Mouse (Mus musculus) central nervous system, embryonic 18 days (tissue): ENCODE data around the gene Gli1. TPM values are rescaled to one million over a fixed set of nuclear protein-coding genes. Genes with fewer than 3 reads are reported as not detected.

Source experiments
- polyA plus RNA-seq: library from polyadenylated mRNA; depleted of rRNA; stranded (reverse); fragments of >200 nt; gene quantifications from 2 replicates; pipeline ENCODE4 v1.2.3, GENCODE M21; 2012; rRNA removed

Gli1 gene
- 5.2 and 7.5 TPM in 2 replicates for polyA plus RNA-seq

DNA sequence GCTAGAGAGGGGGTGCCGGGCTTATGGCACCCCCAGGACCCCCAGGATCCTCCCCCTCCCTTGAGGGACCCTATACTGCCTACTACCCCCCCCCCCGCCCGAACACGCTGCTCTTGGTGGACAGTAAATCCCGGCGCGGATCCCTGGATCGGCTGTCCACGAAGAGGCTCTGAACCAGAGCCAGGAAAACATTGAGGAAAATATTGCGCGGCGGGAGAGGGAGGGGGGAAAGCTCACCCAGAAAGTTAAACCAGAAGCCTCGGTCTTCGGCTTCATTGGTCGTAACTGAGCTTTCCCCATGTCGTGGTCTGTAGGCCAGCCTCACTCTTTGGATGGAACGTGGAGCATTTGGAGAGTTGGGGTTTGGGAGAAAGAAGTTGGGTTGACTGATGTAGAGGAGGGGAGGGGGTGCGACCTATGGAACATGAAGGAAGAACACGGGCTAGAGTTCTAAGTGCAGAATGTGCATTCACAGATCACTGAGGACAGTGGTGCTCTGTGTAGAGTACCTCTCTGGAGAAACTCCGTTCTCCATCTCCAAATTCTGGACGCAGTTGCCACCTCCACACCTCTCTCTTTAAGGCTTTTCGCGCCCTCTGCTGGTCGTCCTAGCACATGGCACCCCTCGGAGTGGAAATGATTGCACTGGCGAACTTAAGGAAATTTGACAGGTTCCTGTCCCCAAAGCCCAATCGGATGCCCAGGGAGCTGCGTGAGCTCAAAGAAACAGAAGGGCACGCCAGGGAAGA lies at the start of gene Gli1:
TSS of gene Gli1 (minus strand) at position 84 of the 749 bp plus-strand sequence.

DNA sequence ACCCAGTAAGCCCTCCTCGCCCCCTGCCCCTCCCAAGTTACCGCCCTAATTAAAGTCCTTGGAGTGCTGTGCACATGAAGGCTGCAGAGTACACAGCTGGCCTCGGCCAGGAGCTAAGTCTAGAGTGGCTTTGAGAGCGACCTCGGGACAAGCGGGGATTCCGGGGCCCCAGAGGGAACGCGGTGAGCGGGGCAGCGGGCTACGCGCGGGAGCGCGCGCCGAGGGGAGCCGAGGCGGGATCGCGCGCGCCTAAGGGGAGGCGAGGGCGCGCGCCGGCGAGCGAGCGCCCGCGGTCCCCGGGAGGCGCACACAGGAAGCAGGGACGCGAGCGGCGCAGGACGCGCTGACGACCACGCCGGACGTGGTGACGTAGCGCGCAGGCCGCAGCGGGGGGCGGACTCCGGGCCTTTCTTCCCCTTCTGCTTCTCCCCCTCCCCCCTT lies 38.5 kb upstream of the Gli1 start, which contains the start of gene R3hdm2:
TSS of gene R3hdm2 (plus strand) at position 77 of the 441 bp plus-strand sequence.

DNA sequence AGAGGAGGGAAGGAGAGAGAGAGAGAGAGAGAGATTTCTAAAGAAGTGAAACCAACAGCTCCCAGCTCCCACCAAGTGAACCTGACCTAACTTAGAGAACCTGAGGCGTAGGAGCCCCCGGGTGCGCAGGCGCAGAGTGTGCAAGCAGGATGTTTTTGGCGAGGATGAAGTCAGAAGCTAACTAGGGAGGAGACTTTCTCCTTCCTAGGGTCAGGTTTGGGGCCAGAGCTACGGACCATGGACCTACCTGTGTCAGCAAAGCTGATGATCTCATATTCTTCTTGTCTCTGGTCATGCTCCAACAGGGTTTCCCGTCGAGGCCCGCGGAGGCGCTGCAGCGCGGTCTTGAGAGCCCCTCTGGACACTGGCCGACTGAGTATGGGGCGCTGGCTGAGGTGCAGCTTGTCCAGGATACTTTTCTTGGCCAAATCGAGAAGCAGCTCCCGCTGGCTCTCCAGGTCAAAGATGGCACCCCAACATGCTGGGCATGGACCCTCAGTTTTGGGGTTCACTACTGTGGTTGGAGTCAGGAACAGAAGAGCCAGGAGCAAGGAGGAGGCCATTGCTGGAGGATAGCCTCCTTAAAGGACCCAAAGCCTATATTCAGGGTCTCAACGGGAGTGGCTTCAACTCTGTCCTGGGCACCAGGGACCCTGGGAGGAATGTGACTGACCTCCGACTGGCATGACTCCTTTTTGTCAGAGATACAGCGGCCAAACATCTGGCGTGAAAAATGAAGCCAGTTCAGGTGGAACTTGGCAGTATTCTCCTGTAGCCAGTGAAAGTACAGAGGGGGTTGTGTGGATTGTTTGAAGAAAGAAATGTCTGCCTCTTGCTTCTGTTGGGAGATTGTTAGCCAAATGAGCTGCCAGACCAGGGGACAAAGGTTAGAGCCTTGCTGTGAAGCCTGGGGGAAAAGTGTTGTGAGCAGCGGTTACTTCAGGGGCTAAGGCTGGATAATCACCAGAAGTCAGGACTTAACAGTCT lies 28.4 kb upstream of the Gli1 start, which contains the start of gene Inhbc:
TSS of gene Inhbc (minus strand) at position 598 of the 987 bp plus-strand sequence.

DNA sequence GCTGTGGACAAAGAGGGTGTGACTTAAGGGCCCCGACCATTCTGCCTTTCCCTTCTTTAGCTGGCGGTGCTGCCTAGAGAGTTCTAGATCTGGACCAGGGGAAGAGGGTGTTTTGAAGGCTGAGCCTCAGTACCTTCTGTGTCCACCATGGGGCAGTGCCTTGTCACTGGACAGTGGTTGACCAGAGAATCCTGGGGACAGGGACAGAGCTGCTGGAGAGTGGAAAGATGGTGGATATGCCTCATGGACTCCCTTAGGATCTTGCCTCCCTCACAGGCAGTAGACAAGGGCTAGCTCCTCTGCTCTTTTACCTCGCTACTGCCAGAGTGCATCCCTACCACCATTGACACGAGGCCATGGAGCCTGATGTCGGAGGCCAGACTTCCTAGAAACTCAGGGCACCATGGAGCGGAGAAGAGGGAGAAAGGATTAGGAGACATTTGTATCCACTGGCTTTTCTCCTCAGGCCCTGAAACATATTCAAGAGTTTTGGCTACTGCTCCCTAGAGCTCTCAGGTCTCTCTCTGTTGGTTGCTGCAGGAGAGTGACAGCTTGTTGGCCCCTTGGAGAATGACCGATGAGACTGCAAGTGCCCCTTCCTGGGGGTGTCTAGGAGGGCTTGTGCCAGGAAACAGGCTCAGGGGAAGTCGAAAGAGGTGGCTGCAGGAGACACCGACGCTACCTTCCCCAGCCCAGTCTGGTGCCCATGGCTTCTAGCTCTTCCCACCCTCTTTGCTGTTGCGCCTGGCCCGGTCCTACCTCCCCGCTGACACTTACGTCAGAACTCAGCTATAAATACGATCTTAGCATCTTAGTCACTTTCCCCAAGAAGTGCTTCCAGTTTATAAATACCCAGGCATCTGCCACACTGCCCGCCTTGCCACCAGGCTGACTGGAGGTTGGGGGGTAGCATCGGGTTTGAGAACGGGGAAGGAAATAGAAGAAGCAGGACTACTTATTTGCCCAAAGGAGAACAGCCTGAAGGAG lies 12.4 kb upstream of the Gli1 start, which contains the start of gene Inhbe:
TSS of gene Inhbe (minus strand) at position 503 of the 987 bp plus-strand sequence.

DNA sequence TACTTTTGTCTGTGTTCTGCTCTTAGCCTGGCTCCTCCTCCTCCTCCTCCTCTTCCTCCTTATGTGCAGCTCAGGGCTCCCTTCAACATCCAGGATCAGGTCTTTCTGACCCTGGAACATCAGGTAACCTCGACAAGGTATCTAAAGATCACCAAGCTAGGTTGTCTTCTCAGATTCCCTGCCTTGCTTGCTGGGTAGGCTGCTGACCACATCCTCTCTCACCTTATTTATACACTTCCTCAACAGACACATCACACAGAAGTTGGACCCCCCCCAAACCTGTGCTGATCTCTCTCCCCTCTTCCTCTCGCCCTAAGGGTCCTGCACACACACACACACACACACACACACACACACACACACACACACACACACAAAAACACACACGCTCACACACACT lies 20.2 kb downstream of the Gli1 start, which contains the start of gene Arhgap9:
TSS of gene Arhgap9 (plus strand) at position 344 of the 400 bp plus-strand sequence.

DNA sequence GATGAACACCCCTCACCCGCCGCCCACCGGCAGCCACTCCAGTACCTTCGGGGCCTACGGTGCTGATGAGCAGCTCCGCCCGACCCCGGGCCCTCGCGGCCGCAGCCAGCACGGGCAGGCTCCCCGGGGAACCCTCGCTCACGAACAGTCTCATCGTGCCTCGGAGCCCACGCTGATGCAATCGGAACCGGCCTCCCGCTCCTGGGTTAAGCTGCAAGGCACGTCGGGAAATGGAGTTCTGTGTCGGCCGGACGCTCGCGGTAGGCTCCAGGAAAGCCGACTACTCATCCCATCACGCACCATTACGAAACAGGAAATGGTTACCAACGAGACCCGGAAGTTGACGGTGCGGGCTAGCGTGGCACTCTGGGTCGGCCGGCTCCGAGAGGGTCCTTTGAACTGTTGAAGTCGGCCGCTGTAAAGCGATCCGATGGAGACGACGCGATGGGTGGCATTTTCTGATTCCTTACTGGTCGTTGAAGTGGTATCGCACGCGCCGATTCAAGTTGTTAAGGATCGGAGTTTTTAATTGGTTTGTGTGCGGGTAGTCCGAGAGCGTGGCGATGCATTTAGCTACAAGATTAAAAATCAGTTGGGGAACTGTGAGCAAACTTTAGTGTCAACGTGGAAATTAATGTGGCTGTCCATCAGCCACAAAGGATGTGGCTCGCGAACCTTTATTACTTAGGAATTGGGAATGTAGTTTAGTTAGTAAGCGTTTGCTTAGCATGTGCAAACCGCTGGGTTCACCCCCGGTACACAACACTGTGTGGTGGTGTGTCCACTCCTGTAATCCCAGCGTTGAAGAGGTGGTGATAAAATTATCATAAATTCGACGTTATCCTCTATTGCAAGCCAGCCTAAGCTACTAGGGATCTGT lies 30.1 kb downstream of the Gli1 start, which contains the start of gene Mars:
TSS of gene Mars (minus strand) at position 311 of the 880 bp plus-strand sequence.

DNA sequence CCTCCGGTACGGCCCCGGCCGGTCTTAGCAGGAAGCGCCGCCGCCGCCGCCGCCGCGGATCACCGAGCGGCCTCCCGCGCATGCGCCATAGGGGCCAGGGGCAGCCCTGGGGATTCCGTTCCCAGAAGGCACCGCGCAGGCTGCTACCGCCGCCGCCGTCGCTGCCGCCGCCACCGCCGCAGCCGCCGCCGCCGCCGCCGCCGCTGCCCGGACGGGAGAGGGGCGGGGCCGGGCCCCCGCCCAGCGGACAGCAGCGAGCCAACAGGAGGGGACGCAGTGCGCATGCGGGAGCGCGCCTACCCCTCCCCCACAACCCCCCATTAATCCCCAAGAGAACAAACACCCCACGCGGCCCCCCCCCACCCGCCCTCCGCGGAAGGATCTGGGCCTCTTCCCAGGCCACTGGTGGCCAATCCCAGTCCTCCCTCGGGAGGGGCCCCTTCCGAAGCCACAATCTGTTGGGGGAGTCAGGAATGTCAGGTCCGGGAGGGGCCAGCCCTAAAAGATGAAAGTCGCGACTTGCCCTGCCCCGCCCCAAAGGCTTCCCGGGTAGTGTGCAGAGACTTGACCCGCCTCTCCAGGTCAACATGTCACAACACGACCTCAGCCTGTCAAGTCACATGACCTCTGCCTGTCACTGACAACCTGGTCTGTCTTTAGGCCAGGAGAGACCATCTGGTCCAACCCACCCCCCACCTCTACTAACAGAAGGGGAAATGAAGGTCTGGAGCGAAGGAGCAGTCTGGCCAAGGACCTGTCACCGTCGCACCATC lies 52.8 kb downstream of the Gli1 start, which contains the start of gene Mbd6:
TSS of gene Mbd6 (minus strand) at position 219 of the 773 bp plus-strand sequence.

Other genes with a start within 250 kb of the Gli1 start
- gene Os9, start 220.8 kb downstream of the Gli1 start, polyA plus RNA-seq: 71.6 and 74.0 TPM in 2 replicates
- 62.2 and 78.3 TPM in 2 replicates for gene B4galnt1, start 176.7 kb downstream of the Gli1 start, polyA plus RNA-seq
- gene Slc26a10, start 161.3 kb downstream of the Gli1 start, polyA plus RNA-seq: 0.56 and 1.0 TPM in 2 replicates
- 75.2 and 81.9 TPM in 2 replicates for gene Arhgef25, start 151.9 kb downstream of the Gli1 start, polyA plus RNA-seq
- 422 and 436 TPM in 2 replicates for gene Dtx3, start 146.2 kb downstream of the Gli1 start, polyA plus RNA-seq
- 23.6 and 23.7 TPM in 2 replicates for gene Pip4k2c, start 130.4 kb downstream of the Gli1 start, polyA plus RNA-seq
- gene Kif5a, start 78.6 kb downstream of the Gli1 start, polyA plus RNA-seq: 162 and 165 TPM in 2 replicates
- gene Dctn2, start 75.6 kb downstream of the Gli1 start, polyA plus RNA-seq: 336 TPM in 2 replicates
- 26.6 and 33.0 TPM in 2 replicates for gene Mbd6, start 53.0 kb downstream of the Gli1 start, polyA plus RNA-seq
- 94.5 and 96.6 TPM in 2 replicates for gene Mars, start 30.2 kb downstream of the Gli1 start, polyA plus RNA-seq
- gene Arhgap9, start 20.0 kb downstream of the Gli1 start, polyA plus RNA-seq: 0.48 and 0.60 TPM in 2 replicates
- 0.01 TPM in 1 of 2 replicates, not detected in the other for gene Inhbe, start 12.4 kb upstream of the Gli1 start, polyA plus RNA-seq
- gene Inhbc, start 28.5 kb upstream of the Gli1 start, polyA plus RNA-seq: not detected in 2 replicates
- gene R3hdm2, start 38.4 kb upstream of the Gli1 start, polyA plus RNA-seq: 48.7 and 63.2 TPM in 2 replicates
- 6.8 and 10.4 TPM in 2 replicates for gene Stac3, start 159.7 kb upstream of the Gli1 start, polyA plus RNA-seq
- 13.5 and 15.8 TPM in 2 replicates for gene Ndufa4l2, start 173.0 kb upstream of the Gli1 start, polyA plus RNA-seq
- 61.1 and 62.7 TPM in 2 replicates for gene Shmt2, start 180.5 kb upstream of the Gli1 start, polyA plus RNA-seq
- gene Nxph4, start 192.6 kb upstream of the Gli1 start, polyA plus RNA-seq: 10.5 and 10.6 TPM in 2 replicates